Mouse (Mus musculus) G1E (cell line): ENCODE data around the gene Orc1.

Source experiments
- CTCF ChIP-seq: IDR thresholded peaks from 2 replicates; pipeline ENCODE4 v1.5.1; 2012; ENCODE audit warnings: low read depth, low read length, inconsistent platforms, mixed read lengths
- GATA1 ChIP-seq: IDR thresholded peaks from 2 replicates; pipeline ENCODE4 v1.6.1; 2012; ENCODE audit warnings: borderline replicate concordance, low read length, inconsistent platforms, mixed read lengths
- GATA2 ChIP-seq: IDR thresholded peaks from 2 replicates; pipeline ENCODE4 v1.6.1; 2012; ENCODE audit warnings: low read depth, low read length, inconsistent platforms, borderline replicate concordance
- POLR2AphosphoS5 ChIP-seq: IDR thresholded peaks from 2 replicates; pipeline ENCODE4 v1.6.1; 2012; ENCODE audit warnings: low read depth, low read length, inconsistent platforms; ENCODE audit not compliant: insufficient replicate concordance
- TAL1 ChIP-seq: conservative IDR thresholded peaks from 2 replicates; pipeline ENCODE4 v1.6.1; 2012; ENCODE audit warnings: low read depth, low read length, inconsistent platforms, mixed read lengths

DNA sequence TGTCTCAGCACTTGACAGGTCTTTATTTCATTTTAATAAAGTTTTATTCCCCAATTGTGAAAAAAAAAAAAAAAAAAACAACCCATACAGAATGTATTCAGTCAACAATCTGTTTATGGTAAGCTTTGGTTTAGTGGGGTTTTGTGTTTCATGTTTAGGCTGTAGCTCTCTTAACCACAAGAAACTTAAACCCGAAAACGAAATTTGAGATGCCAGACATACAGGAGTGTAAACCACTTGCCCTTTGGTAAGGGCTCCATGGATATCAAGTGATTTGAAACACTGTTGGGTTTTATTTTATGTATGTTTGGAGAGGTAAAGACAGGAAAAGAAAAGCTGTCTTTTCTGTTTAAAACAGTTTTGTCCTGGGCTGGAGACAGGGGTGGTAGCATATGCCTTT, 39.5 kb upstream of the Orc1 start:
- TF ChIP-seq POLR2AphosphoS5 (no peak), CTCF (no peak), GATA1 (no peak), TAL1 (no peak), GATA2 (no peak)
